Mouse (Mus musculus) left cerebral cortex, postnatal 10 days (tissue): ENCODE measurements around the gene Baz1a. TPM values are rescaled to one million over a fixed set of nuclear protein-coding genes. Genes with fewer than 3 reads are reported as not detected.
"Not testable (repeated sequence)": the region's sequence is repeated elsewhere in the genome, so short reads cannot be mapped to it uniquely, and the experiment has no call there.

Experiments
- DNase-seq, 2 experiments: peaks; one replicate each; pipeline ENCODE4 v3.0.0; 2021 to 2022; ENCODE audit warnings: low spot score in 2 of 2, mixed read lengths in 1 of 2; ENCODE audit errors: extremely low spot score in 1 of 2
- intact Hi-C: fragments of 180-260 bp; cut with DNase I; formaldehyde crosslinking; loops from one replicate; pipeline ENCODE4 v1.15.1; 2025
- total RNA-seq, 2 experiments: library from RNA; stranded (reverse); gene quantifications; 2 replicates each; pipeline ENCODE4 v1.2.3; 2021

Gene Baz1a
- total RNA-seq, 2 experiments from 2014 or later: 2.3 to 2.9 TPM

DNA sequence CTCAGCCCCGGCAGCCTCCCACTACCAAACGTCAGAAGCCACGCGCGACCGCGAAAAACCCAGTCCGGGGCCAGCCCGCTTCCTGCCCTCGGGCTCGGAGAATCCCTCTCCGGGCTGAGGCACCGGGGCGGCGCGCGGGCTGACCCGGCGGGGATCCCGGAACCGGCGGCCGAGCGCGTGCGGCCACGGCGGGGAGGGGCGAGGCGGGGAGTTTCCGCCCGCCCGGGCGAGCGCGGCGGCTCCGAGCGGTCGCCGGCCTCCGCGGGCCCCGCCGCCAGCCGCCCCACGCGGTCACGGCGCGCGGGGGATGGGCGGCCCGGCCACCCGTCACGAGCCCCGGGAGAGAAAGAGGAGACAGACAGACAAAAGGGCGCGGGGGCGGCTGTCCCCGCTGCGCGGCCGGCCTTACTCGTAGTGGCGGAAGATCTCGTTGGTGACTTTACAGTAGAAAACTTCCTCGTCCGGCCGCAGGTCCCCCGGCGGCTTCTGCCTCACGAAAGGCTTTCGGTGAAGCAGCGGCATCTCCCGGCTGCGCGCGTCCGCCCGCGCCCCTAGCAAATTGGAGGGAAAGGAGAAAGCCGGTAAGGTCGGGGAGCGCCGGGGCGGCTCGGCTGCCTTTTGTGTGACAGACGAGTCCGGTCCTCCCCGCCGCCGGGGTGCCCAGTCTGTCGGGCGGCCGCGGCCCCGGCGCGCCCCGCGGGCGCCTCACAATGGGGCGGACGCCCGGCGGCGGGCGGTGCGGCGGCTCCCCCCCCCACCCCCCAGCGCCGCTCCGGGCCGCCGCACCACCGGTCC, 28.7 kb downstream of the Baz1a start:
- intact Hi-C loops: no loop called here

GRCm38 (mm10) chr12:54984701-54985256, 29.4 kb downstream of the Baz1a start:
- intact Hi-C loops: no loop called here
- peak in 1 of 2 experiments; percentile 72 for DNase-seq

More for the DNA sequence above, 28.7 kb downstream of the Baz1a start:
- peak in 1 of 2 experiments; percentile 61 for DNase-seq

DNA sequence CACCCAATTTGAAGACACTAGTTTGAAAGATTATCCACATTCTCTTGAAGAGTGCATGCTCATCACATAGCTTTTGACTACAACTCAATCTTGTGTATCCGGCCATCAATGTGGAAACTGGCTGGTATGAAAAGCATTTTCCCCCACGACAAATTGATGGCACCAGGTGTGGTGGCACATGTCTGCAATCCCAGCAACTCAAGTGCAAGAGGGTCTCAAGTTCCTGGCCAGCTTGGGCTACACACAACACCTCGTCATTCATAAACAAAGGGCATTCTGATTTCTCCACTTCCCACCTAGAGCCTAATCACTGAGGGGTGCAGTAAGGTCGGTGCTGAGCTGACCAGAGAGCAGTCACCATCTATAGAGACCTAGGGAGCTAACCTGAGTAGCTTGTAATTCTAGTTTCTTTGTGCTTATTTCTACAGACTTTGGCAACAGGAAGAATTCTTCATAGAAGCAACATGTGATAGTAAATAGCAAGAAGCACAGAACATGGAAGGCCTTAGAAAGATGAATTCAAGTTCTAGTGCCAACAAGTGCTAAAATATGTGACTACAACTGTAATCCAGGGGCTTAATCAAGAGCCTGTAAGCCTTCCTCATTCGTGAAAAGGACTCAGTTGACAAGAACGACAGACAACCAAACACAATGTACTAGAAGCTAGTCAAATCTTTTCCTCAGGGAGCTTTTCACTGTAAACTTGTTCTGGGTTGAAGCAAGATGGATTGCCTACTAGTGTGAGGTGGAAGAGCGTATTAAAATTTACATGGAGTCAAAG, 31.0 kb downstream of the Baz1a start:
- DNase-seq: no peak
- intact Hi-C loops: no loop called here

- intact Hi-C loops: no loop called here
- no peak for DNase-seq
Measured at GRCm38 (mm10) chr12:54981962-54982361, 32.2 kb downstream of the Baz1a start.

DNA sequence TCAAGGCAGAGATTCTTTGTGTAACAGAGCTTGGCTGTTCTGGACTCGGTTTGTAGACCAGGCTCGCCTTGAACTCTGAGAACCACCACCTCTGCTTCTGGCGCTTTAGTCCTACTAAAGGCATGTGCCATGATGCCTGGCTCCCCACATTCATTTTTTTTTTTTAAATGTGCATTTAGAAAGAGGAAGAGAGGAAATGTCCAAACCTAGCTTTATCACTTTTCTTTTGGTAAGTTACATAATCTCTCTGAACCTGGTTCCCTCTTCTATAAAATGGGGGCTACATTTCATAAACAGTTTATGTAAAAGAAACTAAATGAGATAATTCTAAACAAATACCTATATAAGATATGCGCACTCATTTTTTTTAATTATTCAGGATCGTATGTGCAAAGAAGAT, 33.2 kb downstream of the Baz1a start:
- intact Hi-C loops: no loop called here
- no peak for DNase-seq

- intact Hi-C loops: no loop called here
Measured at GRCm38 (mm10) chr12:54980532-54980931, 33.6 kb downstream of the Baz1a start.

GRCm38 (mm10) chr12:54969033-54969432, 45.1 kb downstream of the Baz1a start:
- no peak for DNase-seq
- intact Hi-C loops: no loop called here

More at GRCm38 (mm10) chr12:54980532-54980931, 33.6 kb downstream of the Baz1a start:
- DNase-seq: no peak

DNA sequence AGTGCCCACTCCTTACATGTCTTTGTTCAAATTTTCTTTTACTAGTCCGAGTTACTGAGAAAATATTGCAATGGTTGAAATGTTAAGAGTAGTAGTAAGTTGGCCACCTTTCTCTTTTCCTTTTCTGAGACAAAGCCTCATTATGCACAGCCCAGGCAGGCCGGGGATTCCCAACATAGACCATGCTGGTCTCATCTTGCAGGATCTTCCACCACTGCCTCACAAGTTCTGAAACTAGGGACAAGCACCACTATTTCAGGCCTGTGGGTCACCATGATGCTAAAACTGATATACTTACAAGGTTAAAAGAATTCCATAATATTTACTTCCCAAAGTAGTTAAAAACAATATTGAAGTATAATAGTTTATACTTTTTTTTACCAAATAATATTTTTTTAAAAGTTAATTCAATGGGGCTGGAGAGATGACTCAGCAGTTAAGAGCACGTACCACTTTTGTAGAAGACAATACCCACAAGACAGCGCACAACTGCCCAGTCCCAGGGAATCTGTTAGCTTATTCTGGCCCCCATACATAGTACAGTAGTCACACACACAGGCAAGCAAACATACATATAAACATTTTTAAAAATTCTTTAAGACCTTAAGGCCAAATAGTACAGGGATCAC, 48.5 kb downstream of the Baz1a start:
- DNase-seq: no peak
- intact Hi-C loops: no loop called here

- intact Hi-C loops: no loop called here
- DNase-seq: no peak
Measured at GRCm38 (mm10) chr12:54959569-54959968, 54.6 kb downstream of the Baz1a start.

GRCm38 (mm10) chr12:54956974-54957373, 57.2 kb downstream of the Baz1a start:
- intact Hi-C loops: no loop called here
- no peak for DNase-seq

- intact Hi-C loops: no loop called here
Measured at GRCm38 (mm10) chr12:54956457-54956856, 57.7 kb downstream of the Baz1a start.

GRCm38 (mm10) chr12:54946116-54946515, 68.0 kb downstream of the Baz1a start:
- intact Hi-C loops: no loop called here
- DNase-seq: no peak

More at GRCm38 (mm10) chr12:54956457-54956856, 57.7 kb downstream of the Baz1a start:
- no peak for DNase-seq

DNA sequence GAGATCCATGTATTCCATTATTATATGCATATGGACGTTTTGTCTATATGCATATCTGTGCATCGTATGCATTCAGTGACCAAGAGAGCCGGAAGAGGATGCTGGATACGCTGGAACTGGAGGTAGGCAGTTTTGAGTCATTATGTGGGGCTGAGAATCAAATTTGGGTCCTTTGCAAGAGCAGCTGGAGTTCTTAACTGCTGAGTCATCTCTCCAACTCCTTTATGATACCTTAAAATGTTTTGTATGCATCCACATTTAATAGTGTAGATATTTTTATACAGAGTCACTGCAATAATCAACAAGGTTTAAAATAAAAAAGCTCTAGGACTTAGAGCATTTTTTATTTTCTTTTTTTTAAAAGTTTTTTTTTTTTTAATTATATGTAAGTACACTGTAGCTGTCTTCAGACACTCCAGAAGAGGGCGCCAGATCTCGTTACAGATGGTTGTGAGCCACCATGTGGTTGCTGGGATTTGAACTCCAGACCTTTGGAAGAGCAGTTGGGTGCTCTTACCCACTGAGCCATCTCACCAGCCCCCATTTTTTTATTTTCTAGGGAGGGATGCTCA, 71.5 kb downstream of the Baz1a start:
- intact Hi-C loops, DNase-seq: not testable (repeated sequence)

DNA sequence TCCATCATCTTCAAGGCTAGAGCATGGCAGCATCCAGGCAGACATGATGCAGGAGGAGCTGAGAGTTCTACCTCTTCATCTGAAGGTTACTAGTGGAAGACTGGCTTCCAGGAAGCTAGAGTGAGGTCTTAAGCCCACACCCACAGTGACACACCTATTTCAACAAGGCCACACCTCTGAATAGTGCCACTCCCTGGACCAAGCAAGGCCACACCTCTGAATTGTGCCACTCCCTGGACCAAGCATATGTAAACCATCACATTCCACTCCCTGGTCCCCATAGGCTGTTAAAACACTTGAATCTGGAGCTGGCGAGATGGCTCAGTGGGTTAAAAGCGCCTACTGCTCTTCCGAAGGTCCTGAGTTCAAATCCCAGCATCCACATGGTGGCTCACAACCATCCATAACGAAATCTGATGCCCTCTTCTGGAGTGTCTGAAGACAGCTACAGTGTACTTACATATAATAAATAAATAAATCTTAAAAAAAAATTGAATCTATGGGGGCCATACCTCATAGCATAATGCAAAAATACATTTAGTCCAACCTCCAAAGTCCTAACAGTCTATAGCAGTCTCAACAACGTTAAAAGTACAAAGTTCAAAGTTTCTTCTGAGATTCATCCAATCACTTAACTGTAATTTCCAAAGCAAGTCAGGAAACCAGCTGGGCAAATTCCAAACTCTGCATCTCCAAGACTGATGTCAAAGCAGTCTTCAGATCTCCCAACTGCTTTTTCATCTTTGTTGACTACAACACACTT, 76.4 kb downstream of the Baz1a start:
- DNase-seq, intact Hi-C loops: not testable (repeated sequence)

DNA sequence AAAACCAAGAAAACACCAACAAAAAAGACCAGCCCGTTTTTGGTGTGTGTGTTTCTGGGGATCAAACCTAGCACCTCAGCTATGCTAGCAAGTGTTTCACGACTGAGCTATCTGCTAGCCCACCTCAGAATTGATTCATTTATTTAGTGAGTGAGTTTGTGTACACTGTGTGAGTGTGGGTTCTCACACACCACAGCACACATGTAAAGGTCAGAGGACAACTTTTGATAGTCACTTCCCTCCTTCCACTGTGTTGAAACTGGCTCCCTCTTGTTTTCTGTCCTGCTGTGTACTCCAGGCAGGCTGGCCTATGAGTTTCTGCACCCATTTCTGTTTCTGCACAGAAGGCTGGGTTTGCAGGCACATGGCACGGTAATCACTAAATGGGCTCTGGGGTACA, 103.8 kb downstream of the Baz1a start:
- intact Hi-C loops: no loop called here
- no peak for DNase-seq

GRCm38 (mm10) chr12:54892559-54892958, 121.6 kb downstream of the Baz1a start:
- intact Hi-C loops, DNase-seq: not testable (repeated sequence)

- no peak for DNase-seq
- intact Hi-C loops: no loop called here
Measured at GRCm38 (mm10) chr12:54890426-54890825, 123.7 kb downstream of the Baz1a start.

- intact Hi-C loops: no loop called here
- no peak for DNase-seq
Measured at GRCm38 (mm10) chr12:54887580-54888127, 126.5 kb downstream of the Baz1a start.
